Mouse (Mus musculus) neural tube, embryonic 10.5 days (tissue): Measurements from ENCODE around the gene Fanci.
A peak's percentile ranks its signal among the peaks of the same experiment; 100 is the strongest.

ENCODE experiments used
- DNase-seq: peaks from one replicate; pipeline ENCODE4 v3.0.0-alpha.2; 2017; ENCODE audit warnings: low spot score; ENCODE audit errors: extremely low spot score

Gene Fanci

DNA sequence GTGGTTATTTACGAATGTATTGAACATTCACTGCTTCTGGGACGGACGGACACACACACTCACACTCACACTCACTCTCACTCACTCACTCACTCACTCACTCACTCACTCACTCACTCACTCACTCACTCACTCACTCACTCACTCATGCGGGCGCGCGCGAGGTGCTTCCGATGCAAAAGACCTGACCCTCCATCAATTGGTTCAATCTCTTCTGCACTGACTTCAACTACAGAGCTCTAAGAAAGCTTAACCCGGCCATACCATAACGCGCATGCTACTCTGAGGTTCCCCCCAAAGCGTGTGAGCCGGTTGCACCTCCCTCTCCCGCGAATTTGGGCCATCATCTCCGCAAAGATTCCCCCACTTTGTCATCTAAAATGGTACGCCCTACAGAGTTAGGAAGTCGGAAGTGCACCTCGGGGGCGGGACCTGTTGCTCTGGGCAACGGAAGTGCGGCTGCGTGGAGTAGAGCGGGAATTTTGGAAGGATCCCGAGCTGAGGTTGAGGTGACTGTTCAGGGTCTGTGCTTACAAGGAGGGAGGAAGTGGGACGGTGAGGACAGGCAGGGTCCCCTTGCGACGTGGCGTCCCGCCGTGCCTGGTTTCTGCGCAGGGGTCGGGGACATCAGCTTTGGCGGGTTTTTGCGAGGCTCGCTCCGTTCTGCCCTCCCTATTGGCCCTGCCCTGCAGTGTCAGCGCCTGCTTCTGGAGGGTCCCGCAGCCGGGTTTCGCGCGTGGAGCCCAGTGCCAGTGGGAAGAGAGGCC lies at the start of gene Fanci:
Gene Fanci, plus strand, starts transcription at position 47 of the 767 bp plus-strand sequence.
- DNase-seq, result peak; percentile 99

DNA sequence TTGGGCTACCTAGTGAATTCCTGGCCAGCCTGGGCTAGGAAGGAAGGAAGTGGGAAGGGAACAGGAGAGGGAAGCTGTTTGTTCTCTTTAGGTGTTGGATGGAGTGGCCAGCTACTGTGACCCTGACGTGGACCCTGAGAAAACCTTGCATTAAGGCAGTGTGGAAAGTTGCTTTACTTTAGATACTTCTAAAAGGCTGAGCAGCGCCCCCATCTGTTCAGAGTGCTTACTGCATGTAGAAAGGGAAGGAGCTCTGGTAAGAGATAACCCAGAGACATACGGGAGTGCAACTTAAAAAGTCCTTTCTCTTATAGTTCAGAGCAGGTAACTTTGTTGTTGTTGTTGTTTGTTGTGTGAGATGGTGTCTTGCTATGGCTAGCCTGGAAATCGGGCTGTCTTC lies 45.8 kb upstream of the Fanci start:
- peak; percentile 34 for DNase-seq

DNA sequence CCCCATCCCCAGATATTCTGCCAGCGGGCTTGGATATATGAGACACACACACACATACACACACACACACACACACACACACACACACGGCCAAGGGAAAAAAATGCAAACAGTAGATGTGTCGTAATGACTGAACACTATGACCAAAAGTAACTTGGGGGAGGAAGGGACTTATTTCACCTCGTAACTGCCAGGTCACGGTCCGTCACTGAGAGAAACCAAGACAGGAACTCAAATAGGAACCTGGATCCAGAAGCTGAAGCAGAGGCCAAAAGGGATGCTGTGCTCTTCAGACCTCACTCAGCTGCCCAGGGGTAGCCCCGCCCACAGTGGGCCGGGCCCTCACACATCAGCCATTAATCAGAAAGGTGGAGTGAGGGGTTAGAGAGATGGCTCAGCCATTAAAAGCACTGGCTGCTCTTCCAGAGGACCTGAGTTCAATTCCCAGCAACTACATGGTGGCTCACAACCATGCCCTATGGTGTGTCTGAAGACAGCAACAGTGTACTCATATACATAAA lies 45.1 kb upstream of the Fanci start:
- DNase-seq, result no peak

DNA sequence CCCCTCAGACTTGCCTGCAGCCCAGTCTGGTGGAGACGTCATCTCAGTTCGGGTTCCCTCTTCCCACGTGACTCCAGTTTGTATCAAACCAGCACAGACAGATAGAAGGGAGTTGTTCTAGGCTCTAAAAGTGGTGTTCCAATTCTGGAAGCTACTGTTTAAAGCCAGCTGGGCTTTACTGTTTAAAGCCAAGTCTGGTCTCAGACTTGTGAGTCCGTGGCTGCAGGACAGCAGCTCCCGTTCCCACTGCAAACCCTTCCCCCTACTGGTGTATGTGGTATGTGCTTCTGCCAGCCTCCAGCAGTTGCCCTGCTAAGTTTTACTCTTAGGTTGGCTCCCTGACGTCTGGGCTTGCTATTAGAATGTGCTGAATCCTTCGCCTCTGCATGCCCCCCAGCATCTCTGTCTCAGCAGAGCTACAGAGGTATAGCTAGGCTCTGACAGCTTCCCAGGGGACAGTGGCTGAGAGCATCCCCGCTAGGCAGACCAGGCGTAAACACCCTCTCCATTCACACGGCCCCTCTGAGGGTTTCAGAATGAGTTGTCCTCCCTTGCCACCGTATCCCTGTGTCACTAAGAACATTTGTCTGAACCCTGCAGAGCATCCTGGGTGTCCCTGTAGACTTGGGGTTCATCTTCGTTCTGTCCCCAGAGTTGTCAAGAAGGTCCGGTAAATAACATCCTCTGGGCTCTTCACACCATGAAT lies 44.5 kb upstream of the Fanci start:
- no peak for DNase-seq

DNA sequence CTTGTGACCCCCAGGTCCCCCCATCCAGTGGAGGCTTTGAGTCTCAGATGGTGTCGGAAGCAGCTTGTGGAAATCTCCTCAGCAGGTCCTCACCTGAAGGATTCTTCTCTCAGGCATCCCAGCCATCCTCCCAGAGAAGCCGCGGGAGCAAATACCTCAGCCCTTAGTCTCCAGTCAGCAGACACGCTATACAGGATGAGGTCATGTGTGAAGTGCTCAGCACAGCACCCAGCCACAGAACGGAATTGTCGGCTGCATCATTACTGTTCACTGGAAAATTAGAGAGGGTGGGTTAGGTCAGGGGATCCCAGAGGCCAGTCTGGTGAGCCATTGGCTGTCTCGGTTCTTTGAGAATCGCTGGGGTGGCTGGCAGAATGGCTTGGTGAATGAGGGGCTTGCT lies 42.9 kb upstream of the Fanci start:
- DNase-seq, result no peak

DNA sequence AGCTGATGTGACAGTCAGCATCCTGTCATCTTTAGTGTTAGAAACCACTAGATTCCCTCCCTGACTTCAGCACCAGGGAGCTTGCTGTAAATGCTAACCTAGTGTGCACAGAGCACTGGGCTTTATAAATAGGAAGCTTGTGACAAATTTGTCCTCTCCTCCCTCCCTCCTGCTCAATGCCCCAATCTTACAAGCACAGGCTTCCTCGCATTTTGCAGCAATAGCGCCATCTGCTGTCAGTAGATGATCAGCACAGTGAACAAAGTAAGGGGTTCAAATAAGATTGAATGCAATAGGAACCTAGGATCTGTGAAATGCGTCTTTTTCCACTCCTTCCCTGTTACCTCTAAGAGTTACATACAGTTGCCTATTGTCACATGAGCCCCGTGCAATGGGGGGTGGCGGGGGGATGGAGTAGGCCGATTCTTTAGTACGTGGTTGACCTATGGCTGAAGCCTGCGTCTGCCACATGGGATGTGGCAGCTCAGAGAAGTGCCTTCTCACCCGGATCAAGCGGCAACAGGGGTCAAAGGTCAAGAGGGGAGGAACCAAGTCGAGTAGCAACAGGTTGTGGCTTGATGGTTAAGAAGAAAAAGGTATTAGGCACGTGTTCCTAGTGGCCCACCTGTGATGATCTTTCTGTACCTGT lies 41.9 kb upstream of the Fanci start:
- DNase-seq, result peak; percentile 72

DNA sequence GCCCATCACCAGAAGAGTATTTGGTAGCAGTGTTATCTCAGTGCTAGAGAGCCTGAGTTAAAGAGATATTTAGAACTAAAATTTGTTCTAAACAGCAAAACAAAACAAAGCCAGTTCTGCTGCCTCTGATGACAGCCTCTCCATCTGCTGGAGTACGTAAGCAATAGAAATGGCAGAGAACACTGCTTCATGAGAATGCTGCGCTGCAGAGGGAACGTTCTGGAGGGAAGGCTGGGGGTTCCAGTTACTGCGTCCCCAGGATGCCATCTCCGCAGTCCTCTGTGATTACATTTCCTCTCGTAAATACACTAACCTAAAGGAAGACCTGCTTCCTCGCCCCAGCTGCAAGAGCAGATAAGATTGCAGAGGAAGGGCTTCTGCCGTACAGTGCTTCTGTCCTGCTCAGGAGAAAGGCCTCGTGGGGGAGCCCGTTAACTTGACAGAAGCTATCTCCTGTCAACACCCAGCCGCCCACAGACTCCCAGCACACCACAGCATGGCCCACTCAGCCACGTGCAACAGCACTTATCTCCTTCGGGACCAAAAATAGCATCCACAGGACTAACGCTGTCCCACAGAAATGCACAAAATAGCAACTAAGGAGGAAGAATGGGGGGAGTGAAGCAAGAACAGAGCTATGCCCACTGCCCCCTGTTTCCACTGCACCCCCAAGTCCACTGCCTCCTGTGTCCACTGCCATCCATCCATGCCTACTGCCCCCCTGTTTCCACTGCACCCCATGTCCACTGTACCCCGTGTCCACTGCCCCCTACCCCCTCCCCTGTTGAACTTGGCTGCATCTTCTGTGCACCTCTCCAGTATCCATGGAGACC lies 33.2 kb upstream of the Fanci start:
- no peak for DNase-seq

DNA sequence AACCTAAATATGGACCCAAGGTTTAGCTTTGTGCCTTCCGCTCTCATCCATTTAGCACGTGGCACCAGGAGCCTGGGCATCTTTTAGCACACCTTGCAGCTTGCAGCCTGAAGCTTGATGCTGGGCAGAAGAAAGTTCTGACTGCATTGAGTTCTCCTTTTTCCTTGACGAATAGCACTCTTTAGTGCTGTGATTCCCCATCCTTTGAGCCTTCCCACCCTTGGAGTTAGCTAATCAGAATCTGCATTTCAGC lies 32.6 kb upstream of the Fanci start:
- no peak for DNase-seq

DNA sequence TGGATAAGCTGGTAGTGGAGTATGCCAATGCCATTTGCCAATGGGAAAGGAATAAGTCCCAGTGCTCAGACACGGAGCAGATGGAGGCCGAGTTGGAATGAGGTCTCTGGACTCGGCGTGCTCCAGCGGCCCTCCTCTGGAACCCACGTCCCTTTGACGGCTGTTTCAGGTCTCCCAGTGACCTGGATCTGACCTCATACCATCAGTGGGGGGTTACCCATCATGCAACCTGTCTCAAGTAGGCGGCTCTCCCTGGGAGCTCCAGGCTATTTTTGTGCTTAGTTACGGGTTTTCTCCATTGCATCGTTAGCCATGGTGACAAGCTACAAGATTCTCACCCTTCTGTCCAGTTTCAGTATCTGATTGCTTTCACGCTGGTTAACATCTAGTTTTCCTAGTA lies 31.7 kb upstream of the Fanci start:
- DNase-seq, result no peak

DNA sequence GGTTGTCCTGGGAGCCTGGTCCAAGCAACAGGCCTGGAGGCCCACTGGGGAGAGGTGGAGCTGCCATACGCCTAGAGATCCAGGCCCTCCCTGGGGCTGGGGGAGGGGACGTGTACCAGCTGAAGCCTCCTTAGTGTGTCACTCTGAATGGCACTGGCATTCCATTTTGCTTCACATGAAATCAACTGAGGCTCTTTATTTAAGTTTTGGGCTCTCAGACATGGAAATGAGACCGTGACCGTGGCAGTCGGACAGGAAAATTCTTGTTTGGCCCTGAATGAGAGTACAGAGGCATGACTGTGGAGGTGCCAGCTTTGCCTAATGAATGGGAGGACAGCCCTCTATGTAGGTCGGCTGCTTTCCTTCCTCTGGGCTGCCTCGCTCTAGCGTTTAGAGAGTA lies 29.5 kb upstream of the Fanci start:
- DNase-seq, result no peak

DNA sequence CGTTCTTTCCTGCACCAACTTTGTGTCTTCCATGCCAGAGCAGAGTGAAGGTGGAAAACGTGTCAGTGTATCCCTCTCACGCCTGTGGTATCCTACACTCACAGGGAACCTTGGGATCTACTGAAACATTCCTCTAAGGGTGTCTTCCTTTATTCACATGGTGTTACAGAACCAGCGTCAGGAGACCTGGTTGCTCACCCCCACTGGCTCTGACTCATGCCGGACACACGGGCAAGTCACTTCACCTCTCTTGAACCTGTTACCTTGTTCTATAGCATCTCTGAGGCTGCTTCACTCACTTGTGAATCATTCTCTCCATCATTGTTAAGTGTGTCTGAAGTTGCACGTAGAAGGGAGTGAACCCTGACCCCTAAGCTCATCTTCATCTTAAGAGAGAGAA lies 28.9 kb upstream of the Fanci start:
- DNase-seq, result no peak

DNA sequence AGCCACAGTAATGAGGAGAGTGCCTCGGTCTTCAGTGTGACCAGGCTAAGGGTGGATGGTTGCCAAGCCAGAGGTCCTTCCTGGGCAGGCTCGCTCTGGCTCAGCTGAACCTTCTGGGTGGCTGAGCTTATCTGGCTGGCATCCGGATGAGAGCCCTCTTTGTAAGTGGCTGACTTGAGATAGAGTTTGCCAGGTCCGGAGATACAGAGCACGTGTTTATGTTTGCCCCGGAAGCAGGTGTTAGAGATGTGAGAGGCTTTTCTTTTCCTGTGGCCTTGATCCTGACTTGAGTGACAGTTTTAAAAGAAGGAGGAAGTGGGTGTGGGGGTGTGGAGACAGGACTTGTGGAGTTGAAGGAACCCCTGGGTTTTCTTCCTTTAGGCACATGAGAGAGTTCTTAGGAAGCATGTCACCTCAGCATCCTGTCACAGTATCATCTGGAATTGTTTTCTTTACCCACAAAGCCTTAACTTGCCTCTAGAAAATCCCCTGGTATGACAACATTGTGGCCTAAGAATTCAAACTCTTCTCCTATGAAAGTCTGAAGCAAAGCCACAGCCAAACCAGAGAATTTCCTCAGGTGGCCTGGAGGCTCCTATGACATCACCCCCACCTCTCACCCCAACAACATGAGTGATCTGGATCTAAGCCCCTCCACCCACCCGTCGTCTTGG lies 28.2 kb upstream of the Fanci start:
- no peak for DNase-seq

DNA sequence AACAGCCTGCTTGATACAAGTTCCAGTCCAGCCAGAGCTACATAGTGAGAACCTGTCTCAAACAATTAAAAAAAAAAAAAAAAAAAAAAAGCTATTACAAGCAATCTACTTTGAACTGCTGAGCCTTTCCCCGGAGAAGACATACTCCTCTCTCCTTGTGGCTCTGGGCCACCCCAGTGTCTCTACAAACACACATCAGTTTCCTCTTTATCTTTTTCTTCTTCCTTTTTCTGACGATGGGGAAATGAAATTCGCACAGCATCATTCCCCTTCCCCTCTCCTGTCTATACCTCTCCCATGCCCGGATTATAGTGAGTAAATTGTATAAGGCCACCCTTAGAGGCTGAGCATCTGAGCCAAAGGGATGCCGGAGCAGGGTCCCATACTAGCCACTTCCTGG lies 23.1 kb upstream of the Fanci start:
- no peak for DNase-seq

DNA sequence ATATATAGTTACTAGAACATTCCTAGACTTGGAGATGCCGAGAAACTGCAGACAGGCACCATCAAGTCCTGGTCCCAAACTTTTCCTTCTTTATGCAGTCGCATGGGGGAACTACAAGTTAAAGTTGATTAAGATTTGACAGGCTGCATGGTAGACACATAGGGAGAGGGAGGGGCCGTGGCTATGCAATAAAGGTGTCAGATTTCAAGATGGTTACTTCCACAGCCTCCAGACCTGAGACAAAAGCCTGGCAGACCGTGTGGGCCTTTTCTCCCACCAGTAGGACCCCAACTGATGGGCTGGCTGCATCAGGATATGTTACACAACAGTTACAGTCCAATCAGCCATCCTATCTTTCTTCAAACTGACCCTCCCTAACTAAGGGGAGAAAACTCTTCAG lies 22.3 kb upstream of the Fanci start:
- DNase-seq, result no peak

DNA sequence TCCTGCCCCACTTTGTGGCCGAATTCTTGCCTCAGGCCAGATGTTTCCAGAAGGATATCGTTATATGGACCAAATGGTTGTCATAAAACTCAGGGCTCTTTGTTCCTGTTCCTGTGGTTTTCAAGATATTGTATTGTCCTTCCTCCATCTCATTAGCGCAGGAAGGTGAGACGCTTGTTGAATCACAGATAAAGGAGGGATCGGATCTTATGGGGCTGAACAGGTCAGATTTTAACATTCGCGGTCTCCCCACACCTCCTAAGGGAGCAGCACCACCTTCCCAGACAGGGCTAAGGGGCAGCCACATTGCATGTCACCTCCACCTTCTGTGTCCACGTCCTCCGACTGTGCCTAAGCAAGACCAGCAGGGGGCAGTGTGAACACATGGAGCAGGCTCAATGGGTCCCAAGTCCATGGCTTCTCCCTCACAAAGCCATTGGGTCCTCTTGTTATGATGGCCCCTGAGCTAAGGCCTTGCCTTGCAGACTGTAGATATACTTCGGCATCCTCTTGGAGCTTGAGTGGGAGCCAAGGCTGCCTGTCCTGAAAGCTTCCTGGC lies 20.3 kb upstream of the Fanci start:
- DNase-seq, result peak; percentile 81

DNA sequence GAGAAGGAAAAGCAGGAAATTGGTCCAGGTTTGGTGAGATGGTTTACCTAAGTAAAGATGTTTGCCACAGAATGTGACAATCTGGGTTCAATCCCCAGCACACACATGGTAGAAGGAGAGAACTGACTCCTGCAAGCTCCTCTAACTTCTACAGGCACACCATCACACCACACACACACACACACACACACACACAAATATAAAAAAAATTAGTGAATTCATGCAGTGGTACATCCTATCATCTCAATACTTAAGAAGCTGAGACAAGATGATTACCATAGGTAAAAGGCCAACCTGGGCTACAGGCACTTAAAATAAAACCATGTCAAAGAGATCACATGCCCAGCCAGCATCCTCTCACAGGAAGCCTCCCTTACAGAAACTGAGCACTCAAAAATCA lies 17.7 kb upstream of the Fanci start:
- no peak for DNase-seq

DNA sequence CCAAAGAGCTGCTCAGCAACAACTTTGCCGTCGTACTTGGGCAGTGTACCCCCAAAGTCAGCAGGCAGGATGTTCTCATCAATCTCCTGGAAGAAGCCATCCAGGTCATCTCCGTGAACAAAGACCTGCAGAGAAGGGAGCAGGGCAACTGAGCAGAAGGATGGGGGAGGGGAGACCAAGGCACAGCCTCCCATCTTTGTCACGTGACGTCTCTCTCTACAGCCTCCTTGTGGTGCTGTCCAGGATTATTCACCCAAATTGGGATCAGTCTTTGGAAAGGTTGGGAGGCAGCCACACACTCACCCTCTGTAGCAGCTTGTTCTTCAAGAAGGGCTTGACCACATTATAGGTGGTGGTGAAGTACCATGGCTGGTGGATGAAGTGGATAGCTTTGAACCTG lies 16.1 kb upstream of the Fanci start:
- DNase-seq, result no peak

DNA sequence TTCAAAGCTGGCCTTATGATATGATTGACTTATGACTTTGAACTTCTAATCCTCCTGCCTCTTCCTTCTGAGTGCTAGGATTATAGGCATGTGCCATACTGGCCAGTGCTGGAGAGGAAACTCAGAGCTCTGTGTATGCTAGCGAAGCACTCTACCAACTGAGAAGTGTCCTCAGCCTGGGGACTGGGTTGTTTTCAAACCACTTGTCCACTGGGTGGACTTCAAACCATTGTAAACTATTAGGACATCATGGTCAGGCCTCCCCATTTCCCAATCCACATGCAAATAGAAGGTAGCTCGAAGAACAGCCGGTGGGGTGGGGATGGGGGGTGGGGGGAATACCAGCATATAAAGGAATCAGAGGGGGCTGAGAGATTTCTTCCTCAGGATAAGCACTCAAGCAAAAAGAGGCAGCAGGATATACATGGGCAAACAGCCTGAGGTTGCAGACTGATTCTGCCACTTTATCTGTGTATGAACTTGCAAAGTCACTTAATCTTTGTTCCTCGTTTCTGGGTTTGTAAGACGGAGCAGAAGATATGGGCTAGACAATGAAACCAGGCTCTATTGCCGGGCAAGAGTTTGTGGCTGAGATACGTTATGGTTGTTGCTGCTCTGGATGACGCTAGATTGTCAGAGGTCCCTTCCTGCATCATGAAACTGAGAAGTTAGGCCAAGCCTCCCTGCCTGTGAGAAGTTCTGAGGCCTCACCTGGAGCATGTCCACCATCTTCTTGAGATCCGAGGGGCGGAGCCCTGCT lies 15.0 kb upstream of the Fanci start:
- no peak for DNase-seq

DNA sequence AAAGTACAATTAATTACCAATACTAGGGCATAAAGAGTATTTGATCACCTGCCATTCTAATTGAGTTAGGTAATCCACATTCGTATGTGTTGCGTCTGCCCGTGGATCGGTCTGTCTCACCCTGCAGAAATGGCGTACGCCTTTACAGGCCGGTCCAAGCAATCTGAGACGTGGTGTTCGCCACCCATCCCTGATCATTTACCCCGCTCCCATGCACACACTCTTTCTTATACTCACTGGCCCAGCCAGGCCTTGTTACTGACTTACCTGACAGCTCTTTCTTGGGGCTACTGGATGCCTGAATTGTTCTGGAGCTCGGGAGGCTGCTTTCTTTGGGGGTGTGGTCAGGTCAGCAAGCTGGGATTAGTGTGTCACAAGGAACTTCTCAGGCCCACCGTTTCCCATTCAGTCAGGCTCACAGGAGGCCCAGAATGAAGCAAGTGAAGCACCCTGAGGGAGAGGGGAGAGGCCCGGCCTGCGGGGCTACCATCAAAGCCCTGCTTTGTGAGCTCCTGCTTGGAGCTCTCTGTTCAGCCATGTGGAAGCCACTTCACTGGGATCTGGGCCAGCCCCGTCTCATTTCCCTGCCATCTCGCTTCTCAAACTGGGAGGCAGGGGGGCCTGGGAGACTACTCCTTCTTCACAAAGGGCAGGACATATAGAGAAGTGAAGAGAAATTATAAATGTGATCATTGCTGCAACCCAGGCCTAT lies 5.2 kb upstream of the Fanci start, which contains the start of gene Rlbp1:
Gene Rlbp1, minus strand, starts transcription at position 627 of the 712 bp plus-strand sequence.
- DNase-seq, result no peak
